In the genomic region with DNA sequence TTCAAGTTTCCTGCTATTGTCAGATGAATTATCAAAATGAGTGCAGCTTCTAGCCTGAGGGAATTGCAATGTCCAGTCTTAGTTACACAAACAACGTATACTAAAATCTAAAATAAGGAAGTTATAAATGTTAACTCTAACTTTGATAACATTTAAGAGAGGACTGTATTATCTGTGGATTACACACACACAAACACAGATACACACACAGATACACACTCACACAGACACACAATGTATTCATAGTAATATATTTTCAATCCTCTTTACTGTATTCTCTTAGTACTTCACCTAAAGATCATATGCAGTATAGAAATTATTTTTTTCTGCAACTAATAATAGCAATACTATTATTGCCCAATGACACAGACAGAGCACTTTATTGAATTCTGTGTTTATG, we compare ENCODE assay signal across 27 mouse cellular contexts.
"Had no signal": no experiment of that assay in that cellular context is flagged by ENCODE, and none has a peak within 500 bp of the region (broad histone marks: within the 10 kb centered on the region; RNA-seq: fewer than 3 reads in every experiment).

No protein-coding gene starts in this region.

- H3K27me3 ChIP-seq: embryonic facial prominence, embryonic 12.5 days; embryonic facial prominence, embryonic 13.5 days; embryonic facial prominence, embryonic 15.5 days; forebrain, embryonic 12.5 days; forebrain, embryonic 13.5 days; forebrain, embryonic 15.5 days had no signal

- H3K4me3 ChIP-seq: embryonic facial prominence, embryonic 10.5 days; embryonic facial prominence, embryonic 12.5 days; embryonic facial prominence, embryonic 13.5 days; embryonic facial prominence, embryonic 15.5 days; erythroblast, embryonic 14.5 days; forebrain, embryonic 10.5 days; forebrain, embryonic 12.5 days; forebrain, embryonic 13.5 days; forebrain, embryonic 15.5 days; gastrocnemius, adult 2 months; heart, adult 2 months; heart, embryonic 10.5 days had no signal

- H3K27ac ChIP-seq: embryonic facial prominence, embryonic 10.5 days; embryonic facial prominence, embryonic 12.5 days; embryonic facial prominence, embryonic 13.5 days; embryonic facial prominence, embryonic 15.5 days; forebrain, embryonic 10.5 days; forebrain, embryonic 12.5 days; forebrain, embryonic 13.5 days; forebrain, embryonic 15.5 days; gastrocnemius, adult 2 months; heart, adult 2 months; heart, embryonic 10.5 days had no signal

- H3K9ac ChIP-seq: embryonic facial prominence, embryonic 12.5 days; embryonic facial prominence, embryonic 13.5 days; embryonic facial prominence, embryonic 15.5 days; forebrain, embryonic 12.5 days; forebrain, embryonic 13.5 days; forebrain, embryonic 15.5 days; forebrain, postnatal 0 days had no signal

- H3K36me3 ChIP-seq: embryonic facial prominence, embryonic 10.5 days; embryonic facial prominence, embryonic 12.5 days; embryonic facial prominence, embryonic 13.5 days; embryonic facial prominence, embryonic 15.5 days; forebrain, embryonic 10.5 days; forebrain, embryonic 12.5 days; forebrain, embryonic 15.5 days; heart, embryonic 10.5 days had no signal

- H3K9me3 ChIP-seq: embryonic facial prominence, embryonic 10.5 days; embryonic facial prominence, embryonic 12.5 days; embryonic facial prominence, embryonic 13.5 days; embryonic facial prominence, embryonic 15.5 days; forebrain, embryonic 10.5 days; forebrain, embryonic 12.5 days; forebrain, embryonic 13.5 days; forebrain, embryonic 15.5 days; heart, embryonic 10.5 days had no signal

- H3K4me1 ChIP-seq: embryonic facial prominence, embryonic 10.5 days; embryonic facial prominence, embryonic 12.5 days; embryonic facial prominence, embryonic 13.5 days; embryonic facial prominence, embryonic 15.5 days; forebrain, embryonic 10.5 days; forebrain, embryonic 12.5 days; forebrain, embryonic 13.5 days; forebrain, embryonic 15.5 days; heart, embryonic 10.5 days had no signal

- DNase-seq: cerebellum, adult 9-10 months; cerebellum, adult 9-11 months; cerebellum, postnatal 10 days; cerebellum, postnatal 14 days; cerebellum, postnatal 25 days; cerebellum, postnatal 36 days; embryo, embryonic 11 days; forebrain, postnatal 0 days; gastrocnemius, adult 2 months; gastrocnemius, postnatal 10 days; gastrocnemius, postnatal 14 days; gastrocnemius, postnatal 25 days; gastrocnemius, postnatal 36 days; heart, adult 11 months; heart, adult 18-20 months; heart, adult 2 months had no signal

- ATAC-seq: forebrain, embryonic 13.5 days; forebrain, embryonic 14.5 days; forebrain, embryonic 15.5 days; forebrain, postnatal 0 days had no signal

- H3K4me2 ChIP-seq: embryonic facial prominence, embryonic 12.5 days; embryonic facial prominence, embryonic 13.5 days; embryonic facial prominence, embryonic 15.5 days; forebrain, embryonic 12.5 days; forebrain, embryonic 13.5 days; forebrain, embryonic 15.5 days had no signal
